Mouse (Mus musculus) heart, adult 2 months (tissue): ENCODE data around the gene Whamm.

Source experiments
- CTCF ChIP-seq: fragments of 200-600 bp; IDR thresholded peaks from 2 replicates; pipeline ENCODE4 v1.8.1; 2022; ENCODE audit warnings: antibody characterized with exemption, mild to moderate bottlenecking, moderate library complexity
- EP300 ChIP-seq: fragments of 200-500 bp; IDR thresholded peaks from 2 replicates; pipeline ENCODE4 v1.6.1; 2011; ENCODE audit warnings: low read depth, low read length, control low read depth; ENCODE audit not compliant: insufficient read depth

DNA sequence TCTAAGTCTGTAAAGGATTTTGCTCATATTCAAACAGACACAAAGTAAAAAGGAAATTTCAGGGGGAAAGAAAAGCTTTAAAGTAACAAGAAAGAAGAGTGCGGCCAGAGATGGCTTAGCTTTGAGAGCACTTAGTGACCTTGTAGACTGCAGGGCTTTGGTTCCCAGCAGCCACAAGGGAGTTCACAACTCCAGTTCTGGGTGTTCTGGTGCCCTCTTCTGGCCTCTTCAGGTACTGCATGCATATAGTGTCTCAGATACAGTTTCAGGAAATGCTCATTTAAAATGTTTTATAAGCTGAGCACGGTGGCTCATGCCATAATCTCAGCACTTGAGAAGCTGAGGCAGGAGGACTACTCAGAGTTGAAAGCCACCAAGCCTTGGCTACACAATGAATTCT, 55.4 kb downstream of the Whamm start:
- TF ChIP-seq CTCF (peak; percentile 72), EP300 (no peak)
